Mouse (Mus musculus): ENCODE results near the gene Aamdc.
A peak's percentile ranks its signal among the peaks of the same experiment; 100 is the strongest.

- TF ChIP-seq CTCF (IDR thresholded peaks at IDR 0.05; ENCODE audit: low read depth) (peak; percentile 28), EP300 (IDR thresholded peaks at IDR 0.05; ENCODE audit: low read depth) (no peak)
Observed at GRCm38 (mm10) chr7:97570389-97570788, 8.9 kb downstream of the Aamdc start.

Measured in heart, postnatal 0 days (tissue).